Mouse (Mus musculus): ENCODE measurements around the gene Cpa3. TPM values are rescaled to one million over a fixed set of nuclear protein-coding genes. Genes with fewer than 3 reads are reported as not detected.

The Cpa3 gene
- polyA plus RNA-seq, 1 experiment from 2014 or later, result 0.29 TPM

DNA sequence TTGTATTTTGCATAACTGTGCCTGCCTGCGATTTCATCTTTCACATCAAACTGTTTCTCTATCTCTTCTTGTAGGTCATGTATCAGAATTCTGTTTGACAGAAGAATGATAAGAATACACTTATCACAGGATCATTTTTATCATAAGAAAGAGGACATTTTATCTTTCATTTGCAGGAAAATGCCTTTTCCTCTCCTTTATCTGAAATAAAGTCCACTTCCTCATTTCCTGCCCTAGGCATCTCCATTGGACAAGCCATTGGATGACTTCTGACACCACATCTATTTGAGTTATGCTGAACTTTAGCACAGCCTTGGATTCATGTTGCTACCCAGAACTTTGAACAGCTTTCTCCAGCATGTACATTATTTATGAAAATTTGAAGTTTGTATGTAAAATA, 13.0 kb downstream of the Cpa3 start:
- Histone ChIP-seq H3K4me1 (ENCODE audit: control insufficient read depth, insufficient read depth, low read length) (no peaks in the 10 kb centered on the region), H3K36me3 (ENCODE audit: control insufficient read depth, insufficient read depth, low read length) (no peaks in the 10 kb centered on the region), H3K9me3 (replicated peaks; ENCODE audit: control insufficient read depth, low read length, poor library complexity, severe bottlenecking) (no peaks in the 10 kb centered on the region), H3K27me3 (ENCODE audit: control insufficient read depth, insufficient read depth, low read depth, low read length) (no peaks in the 10 kb centered on the region), H3K4me3 (ENCODE audit: low read depth, low read length) (no peak overlapping the region), H3K4me2 (ENCODE audit: low read length) (no peak overlapping the region), H3K27ac (ENCODE audit: low read length) (no peak overlapping the region), H3K9ac (ENCODE audit: low read depth, low read length) (no peak overlapping the region)
- WGBS, result 86% methylated on average over 1 of the region's 1 CpGs
- ATAC-seq, result no peak

DNA sequence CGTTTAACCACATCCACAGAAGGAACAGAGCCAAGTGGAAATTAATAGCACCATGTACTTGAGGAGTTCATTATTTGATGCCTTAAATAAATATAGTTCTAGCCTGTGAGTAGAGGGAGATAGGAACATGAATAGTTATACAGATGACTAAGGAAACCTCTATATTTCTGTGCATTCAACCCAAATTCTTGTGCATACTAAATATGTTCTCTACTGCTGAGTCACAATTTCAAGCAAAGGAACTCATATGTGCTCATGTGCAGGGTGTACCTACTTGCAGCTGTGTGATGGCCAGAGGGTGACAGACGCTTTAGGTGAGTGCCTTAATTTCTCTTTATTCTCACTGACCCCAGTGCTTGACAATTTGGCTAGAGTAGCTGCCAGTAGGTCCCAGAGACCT, 16.6 kb downstream of the Cpa3 start:
- Histone ChIP-seq H3K4me2 (ENCODE audit: low read length) (no peak overlapping the region), H3K27ac (ENCODE audit: low read length) (no peak overlapping the region), H3K27me3 (ENCODE audit: control insufficient read depth, insufficient read depth, low read depth, low read length) (no peaks in the 10 kb centered on the region), H3K9me3 (replicated peaks; ENCODE audit: control insufficient read depth, low read length, poor library complexity, severe bottlenecking) (no peaks in the 10 kb centered on the region), H3K36me3 (ENCODE audit: control insufficient read depth, insufficient read depth, low read length) (no peaks in the 10 kb centered on the region), H3K4me1 (ENCODE audit: control insufficient read depth, insufficient read depth, low read length) (no peaks in the 10 kb centered on the region), H3K9ac (ENCODE audit: low read depth, low read length) (no peak overlapping the region), H3K4me3 (ENCODE audit: low read depth, low read length) (no peak overlapping the region)
- no peak for ATAC-seq
- 80% methylated on average over 2 of the region's 2 CpGs for WGBS

DNA sequence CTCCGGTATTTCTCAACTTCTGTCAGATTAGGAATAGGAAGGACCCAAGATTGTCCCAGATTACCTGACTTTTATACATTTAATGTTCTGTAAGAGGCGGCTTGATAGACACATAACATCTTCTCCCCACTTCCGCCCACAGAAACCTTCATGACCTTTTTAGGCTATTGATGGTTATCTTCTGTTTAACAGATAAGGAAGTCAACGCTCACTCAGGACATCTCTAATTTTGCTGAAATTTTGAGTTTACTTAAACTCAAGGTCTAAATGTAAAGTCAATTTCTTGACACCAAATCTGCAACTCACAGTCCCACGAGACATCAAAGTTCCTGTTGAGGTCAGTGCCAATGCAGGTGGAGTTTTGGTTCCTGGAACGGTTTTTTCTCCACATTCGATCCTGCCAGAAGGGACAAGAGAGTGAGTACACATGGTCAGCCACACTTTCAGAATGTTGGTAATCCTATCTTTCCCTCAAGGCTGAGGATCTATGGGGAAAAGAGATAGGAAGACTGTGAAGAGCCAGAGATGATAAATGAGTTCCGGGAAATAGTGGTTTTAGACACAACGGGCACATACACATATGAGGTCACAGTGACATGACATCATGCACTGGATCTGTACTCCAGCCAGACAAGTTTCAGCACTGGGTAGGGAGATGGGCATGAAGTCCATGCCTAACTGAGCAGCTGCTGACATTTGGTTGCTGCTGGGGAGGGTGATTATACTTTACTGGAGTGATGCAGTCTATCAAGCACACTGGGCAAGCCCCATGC, 18.9 kb downstream of the Cpa3 start:
- no peak overlapping the region for H3K4me3 ChIP-seq (ENCODE audit: low read depth, low read length)
- no peak overlapping the region for H3K4me2 ChIP-seq (ENCODE audit: low read length)
- H3K27me3 ChIP-seq (ENCODE audit: control insufficient read depth, insufficient read depth, low read depth, low read length), result no peaks in the 10 kb centered on the region
- no peak overlapping the region for H3K9ac ChIP-seq (ENCODE audit: low read depth, low read length)
- no peak for ATAC-seq
- H3K4me1 ChIP-seq (ENCODE audit: control insufficient read depth, insufficient read depth, low read length), result no peaks in the 10 kb centered on the region
- 94% methylated on average over 9 of the region's 9 CpGs for WGBS
- no peaks in the 10 kb centered on the region for H3K9me3 ChIP-seq (replicated peaks; ENCODE audit: control insufficient read depth, low read length, poor library complexity, severe bottlenecking)
- H3K27ac ChIP-seq (ENCODE audit: low read length), result no peak overlapping the region
- no peaks in the 10 kb centered on the region for H3K36me3 ChIP-seq (ENCODE audit: control insufficient read depth, insufficient read depth, low read length)

DNA sequence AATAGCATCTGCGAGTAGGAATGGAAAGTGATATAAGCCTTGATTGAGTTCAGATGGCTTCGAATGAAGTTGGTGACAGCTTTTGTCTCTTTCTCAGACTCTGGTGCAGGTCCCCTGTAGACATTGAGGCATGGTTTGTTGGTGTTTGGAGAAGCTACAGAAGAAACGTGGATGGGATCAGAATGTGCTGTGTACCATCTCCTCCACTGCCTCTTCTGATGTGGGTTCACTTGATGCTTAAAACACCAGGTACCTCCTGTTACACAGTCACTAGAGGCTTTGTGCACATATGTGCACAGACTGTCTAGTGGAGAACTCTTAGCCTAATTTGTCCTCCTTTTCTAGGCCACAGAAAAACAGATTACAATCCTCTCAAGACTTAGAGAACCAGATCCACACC, 19.8 kb downstream of the Cpa3 start:
- H3K9me3 ChIP-seq (replicated peaks; ENCODE audit: control insufficient read depth, low read length, poor library complexity, severe bottlenecking), result no peaks in the 10 kb centered on the region
- no peak overlapping the region for H3K9ac ChIP-seq (ENCODE audit: low read depth, low read length)
- no peak overlapping the region for H3K27ac ChIP-seq (ENCODE audit: low read length)
- no peak overlapping the region for H3K4me2 ChIP-seq (ENCODE audit: low read length)
- H3K4me1 ChIP-seq (ENCODE audit: control insufficient read depth, insufficient read depth, low read length), result no peaks in the 10 kb centered on the region
- H3K36me3 ChIP-seq (ENCODE audit: control insufficient read depth, insufficient read depth, low read length), result no peaks in the 10 kb centered on the region
- no peak overlapping the region for H3K4me3 ChIP-seq (ENCODE audit: low read depth, low read length)
- H3K27me3 ChIP-seq (ENCODE audit: control insufficient read depth, insufficient read depth, low read depth, low read length), result no peaks in the 10 kb centered on the region
- WGBS, result 86% methylated on average over 3 of the region's 3 CpGs
- ATAC-seq, result no peak

DNA sequence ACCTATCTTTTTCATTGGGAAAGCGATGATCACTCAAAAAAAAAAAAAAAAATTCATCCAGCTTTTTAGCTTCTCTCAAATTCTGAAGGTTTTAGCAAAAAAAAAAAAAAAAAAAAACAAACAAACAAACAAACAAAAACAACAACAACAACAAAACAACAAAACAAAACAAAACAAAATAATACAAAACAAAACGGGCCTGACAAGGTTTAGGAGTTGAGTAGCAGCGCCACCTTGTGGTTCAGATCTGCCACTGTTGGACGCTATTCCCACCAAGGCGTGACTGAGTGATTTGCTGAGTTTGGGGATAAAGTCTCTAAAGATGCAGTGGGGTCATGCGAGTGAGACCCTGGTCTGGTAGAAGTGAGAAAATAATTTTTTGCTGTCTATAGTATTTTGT, 43.1 kb downstream of the Cpa3 start:
- no peak overlapping the region for H3K4me3 ChIP-seq (ENCODE audit: low read depth, low read length)
- no peaks in the 10 kb centered on the region for H3K27me3 ChIP-seq (ENCODE audit: control insufficient read depth, insufficient read depth, low read depth, low read length)
- no peak overlapping the region for H3K27ac ChIP-seq (ENCODE audit: low read length)
- no peak overlapping the region for H3K4me2 ChIP-seq (ENCODE audit: low read length)
- WGBS, result 29% methylated on average over 6 of the region's 6 CpGs
- no peaks in the 10 kb centered on the region for H3K4me1 ChIP-seq (ENCODE audit: control insufficient read depth, insufficient read depth, low read length)
- no peaks in the 10 kb centered on the region for H3K36me3 ChIP-seq (ENCODE audit: control insufficient read depth, insufficient read depth, low read length)
- no peak overlapping the region for H3K9ac ChIP-seq (ENCODE audit: low read depth, low read length)
- H3K9me3 ChIP-seq (replicated peaks; ENCODE audit: control insufficient read depth, low read length, poor library complexity, severe bottlenecking), result no peaks in the 10 kb centered on the region
- peak; percentile 71 for ATAC-seq

DNA sequence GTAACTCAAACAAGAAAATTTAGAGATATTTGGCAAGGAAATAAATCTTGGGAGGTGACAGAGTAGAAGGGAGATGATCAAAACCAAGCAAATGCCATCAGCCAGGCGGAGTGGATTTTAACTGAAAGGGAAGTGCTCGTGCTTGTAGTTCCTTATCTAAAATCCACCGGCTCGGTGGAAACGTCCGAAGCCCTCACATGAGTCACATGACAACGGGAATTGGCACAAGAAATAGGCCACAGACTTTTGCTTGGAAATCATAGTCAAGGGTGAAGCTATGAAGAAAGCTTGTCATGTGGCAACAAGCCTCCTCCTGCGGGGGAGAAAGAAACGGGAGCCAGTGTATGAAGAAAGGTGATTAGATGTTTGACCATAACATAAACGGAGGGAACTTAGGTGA, 44.1 kb downstream of the Cpa3 start:
- Histone ChIP-seq H3K27me3 (ENCODE audit: control insufficient read depth, insufficient read depth, low read depth, low read length) (no peaks in the 10 kb centered on the region), H3K9me3 (replicated peaks; ENCODE audit: control insufficient read depth, low read length, poor library complexity, severe bottlenecking) (no peaks in the 10 kb centered on the region), H3K4me2 (ENCODE audit: low read length) (no peak overlapping the region), H3K36me3 (ENCODE audit: control insufficient read depth, insufficient read depth, low read length) (no peaks in the 10 kb centered on the region), H3K27ac (ENCODE audit: low read length) (no peak overlapping the region), H3K4me3 (ENCODE audit: low read depth, low read length) (no peak overlapping the region), H3K9ac (ENCODE audit: low read depth, low read length) (no peak overlapping the region), H3K4me1 (ENCODE audit: control insufficient read depth, insufficient read depth, low read length) (no peaks in the 10 kb centered on the region)
- WGBS, result 90% methylated on average over 10 of the region's 10 CpGs
- ATAC-seq, result no peak

DNA sequence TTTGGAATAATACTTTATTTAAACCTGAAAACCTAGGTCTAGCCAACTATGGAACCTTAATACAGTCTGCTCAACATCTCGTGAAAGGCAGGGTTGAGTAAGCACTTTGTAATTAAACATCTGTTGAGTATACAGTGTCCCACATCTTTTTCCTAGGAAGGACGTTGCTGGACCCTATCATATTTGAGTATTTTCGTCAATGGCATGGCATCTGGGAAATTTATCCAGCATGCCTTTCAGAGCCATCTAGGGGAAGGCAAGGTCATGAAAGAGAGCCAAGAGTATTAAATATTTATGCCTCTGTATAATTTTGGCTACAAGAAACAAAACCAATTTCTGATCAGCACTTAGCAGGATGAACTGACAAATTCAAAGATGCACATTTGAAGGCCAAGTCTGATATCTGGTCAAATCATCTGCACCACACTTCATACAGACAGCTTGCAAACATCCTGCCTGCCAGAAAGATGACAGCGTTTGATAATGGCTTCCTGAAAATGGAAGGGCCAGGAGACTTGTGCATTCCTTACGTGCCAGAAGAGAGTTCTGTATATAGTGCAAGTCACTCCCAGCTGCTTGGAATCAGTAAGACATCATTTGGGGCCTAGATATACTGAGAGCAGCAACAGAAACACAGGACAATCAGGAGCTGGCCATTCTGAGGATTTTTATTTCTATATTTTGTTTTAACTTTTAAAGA, 52.9 kb downstream of the Cpa3 start:
- Histone ChIP-seq H3K36me3 (ENCODE audit: control insufficient read depth, insufficient read depth, low read length) (no peaks in the 10 kb centered on the region), H3K27me3 (ENCODE audit: control insufficient read depth, insufficient read depth, low read depth, low read length) (no peaks in the 10 kb centered on the region), H3K27ac (ENCODE audit: low read length) (no peak overlapping the region), H3K4me2 (ENCODE audit: low read length) (no peak overlapping the region), H3K9me3 (replicated peaks; ENCODE audit: control insufficient read depth, low read length, poor library complexity, severe bottlenecking) (no peaks in the 10 kb centered on the region), H3K9ac (ENCODE audit: low read depth, low read length) (no peak overlapping the region), H3K4me1 (ENCODE audit: control insufficient read depth, insufficient read depth, low read length) (no peaks in the 10 kb centered on the region), H3K4me3 (ENCODE audit: low read depth, low read length) (no peak overlapping the region)
- ATAC-seq, result no peak
- WGBS, result 80% methylated on average over 5 of the region's 5 CpGs

DNA sequence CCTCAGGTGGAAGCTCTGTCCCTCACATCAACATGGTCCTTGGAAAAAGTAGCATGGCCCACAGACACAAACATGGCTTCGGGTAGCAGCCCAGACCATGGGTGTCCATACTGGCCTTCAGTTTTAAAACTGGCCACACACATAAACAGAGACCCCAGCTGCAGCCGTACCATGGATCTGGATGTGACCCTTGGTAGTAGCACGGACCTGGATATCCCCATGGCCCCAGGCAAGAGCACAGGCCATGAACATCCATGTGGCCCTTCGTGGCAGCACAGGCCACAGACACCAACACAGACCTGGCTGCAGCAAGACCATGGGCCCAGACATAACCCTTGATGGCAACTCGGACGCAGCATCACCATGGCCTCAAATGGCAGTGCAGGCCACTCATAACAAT, 69.6 kb downstream of the Cpa3 start:
- Histone ChIP-seq H3K9me3 (replicated peaks; ENCODE audit: control insufficient read depth, low read length, poor library complexity, severe bottlenecking) (no peaks in the 10 kb centered on the region), H3K4me1 (ENCODE audit: control insufficient read depth, insufficient read depth, low read length) (no peaks in the 10 kb centered on the region), H3K4me3 (ENCODE audit: low read depth, low read length) (no peak overlapping the region), H3K27ac (ENCODE audit: low read length) (no peak overlapping the region), H3K9ac (ENCODE audit: low read depth, low read length) (no peak overlapping the region), H3K27me3 (ENCODE audit: control insufficient read depth, insufficient read depth, low read depth, low read length) (no peaks in the 10 kb centered on the region), H3K36me3 (ENCODE audit: control insufficient read depth, insufficient read depth, low read length) (no peaks in the 10 kb centered on the region), H3K4me2 (ENCODE audit: low read length) (no peak overlapping the region)
- 91% methylated on average over 6 of the region's 6 CpGs for WGBS
- no peak for ATAC-seq

DNA sequence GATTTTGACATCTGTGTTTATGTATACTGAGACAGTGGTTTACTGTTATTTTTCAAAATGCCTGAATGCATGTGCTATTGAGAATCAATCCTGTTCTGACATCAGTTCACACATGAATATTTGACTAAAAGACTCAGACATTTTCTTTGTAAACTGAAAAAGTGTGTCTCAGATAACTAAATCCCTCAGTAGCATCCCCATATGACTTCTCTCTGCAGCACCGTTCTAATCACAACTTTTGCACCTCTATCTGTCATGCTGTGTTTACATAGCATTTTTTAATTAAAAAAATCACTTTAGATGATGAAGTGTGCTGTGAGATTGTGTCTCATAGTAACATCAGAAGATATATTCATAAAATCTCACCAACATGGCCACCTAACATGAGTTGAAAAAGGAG, 74.5 kb downstream of the Cpa3 start:
- no peaks in the 10 kb centered on the region for H3K4me1 ChIP-seq (ENCODE audit: control insufficient read depth, insufficient read depth, low read length)

More for the DNA sequence above, 74.5 kb downstream of the Cpa3 start:
- Histone ChIP-seq H3K27ac (ENCODE audit: low read length) (no peak overlapping the region), H3K4me3 (ENCODE audit: low read depth, low read length) (no peak overlapping the region), H3K36me3 (ENCODE audit: control insufficient read depth, insufficient read depth, low read length) (no peaks in the 10 kb centered on the region), H3K9ac (ENCODE audit: low read depth, low read length) (no peak overlapping the region), H3K4me2 (ENCODE audit: low read length) (no peak overlapping the region), H3K27me3 (ENCODE audit: control insufficient read depth, insufficient read depth, low read depth, low read length) (no peaks in the 10 kb centered on the region), H3K9me3 (replicated peaks; ENCODE audit: control insufficient read depth, low read length, poor library complexity, severe bottlenecking) (no peaks in the 10 kb centered on the region)
- WGBS, result 88% methylated on average over 1 of the region's 1 CpGs
- ATAC-seq, result no peak
